Mouse (Mus musculus) stomach, postnatal 0 days (tissue): Measurements from ENCODE around the gene Med13.

Experiments used
- CTCF ChIP-seq: IDR thresholded peaks from 2 replicates; pipeline ENCODE4 v1.5.1; 2016; ENCODE audit warnings: antibody characterized with exemption, low read depth, mild to moderate bottlenecking, moderate library complexity
- EP300 ChIP-seq: optimal IDR thresholded peaks from 2 replicates; pipeline ENCODE3; 2016; ENCODE audit warnings: antibody characterized with exemption

GRCm38 (mm10) chr11:86386576-86386975 is 29.2 kb upstream of the Med13 start:
- TF ChIP-seq CTCF (no peak), EP300 (no peak)
